Mouse (Mus musculus) embryonic facial prominence, embryonic 11.5 days (tissue): ENCODE measurements at regions not wholly inside any gene's neighbourhood (a gene's known extent, or its start where the extent isn't known, plus 50 kb on each side); places are given as distances from the start of the nearest gene placed in this dataset.

ENCODE experiments used
- ATAC-seq: fragments of 200-750 bp; cut with Nextera tagmentation; replicated peaks from 2 replicates; pipeline ENCODE4 v1.8.0; 2017; ENCODE audit warnings: low read depth; ENCODE audit not compliant: insufficient number of reproducible peaks, low FRiP score, low TSS enrichment
- DNase-seq: peaks from one replicate; pipeline ENCODE4 v3.0.0-alpha.2; 2015; ENCODE audit warnings: low spot score
- H3K27ac ChIP-seq: fragments of 300-500 bp; sonication (generic); replicated peaks from 2 replicates; pipeline ENCODE4 v1.5.1; 2014; ENCODE audit warnings: mild to moderate bottlenecking, low read depth, low read length, control low read depth
- H3K27me3 ChIP-seq: fragments of 300-500 bp; sonication (generic); 2 replicates; pipeline ENCODE4 v1.6.1; 2014; ENCODE audit warnings: mild to moderate bottlenecking, low read length, moderate library complexity, mixed read lengths; ENCODE audit not compliant: control insufficient read depth, insufficient read depth
- H3K36me3 ChIP-seq: fragments of 300-500 bp; sonication (generic); replicated peaks from 2 replicates; pipeline ENCODE4 v1.6.1; 2014; ENCODE audit warnings: low read depth, mild to moderate bottlenecking, low read length, moderate library complexity, mixed read lengths; ENCODE audit not compliant: control insufficient read depth, insufficient read depth
- H3K4me1 ChIP-seq: fragments of 300-500 bp; sonication (generic); 2 replicates; pipeline ENCODE4 v1.6.1; 2014; ENCODE audit warnings: low read length, mixed read lengths; ENCODE audit not compliant: control insufficient read depth, insufficient read depth
- H3K4me2 ChIP-seq: fragments of 300-500 bp; sonication (generic); 2 replicates; pipeline ENCODE4 v1.6.1; 2014; ENCODE audit warnings: low read depth, mild to moderate bottlenecking, control low read depth, low read length, moderate library complexity
- H3K4me3 ChIP-seq: fragments of 300-500 bp; sonication (generic); 2 replicates; pipeline ENCODE4 v1.5.1; 2014; ENCODE audit warnings: low read depth, low read length, control low read depth
- H3K9ac ChIP-seq: fragments of 300-500 bp; sonication (generic); replicated peaks from 2 replicates; pipeline ENCODE4 v1.6.1; 2014; ENCODE audit warnings: mild to moderate bottlenecking, control low read depth, low read length
- H3K9me3 ChIP-seq: fragments of 300-500 bp; sonication (generic); replicated peaks from 2 replicates; pipeline ENCODE4 v1.6.1; 2016; ENCODE audit warnings: mild to moderate bottlenecking, low read length, inconsistent platforms, mixed read lengths; ENCODE audit not compliant: control insufficient read depth
- WGBS: fragments of 180-500 bp; shearing (Covaris S2); extraction: QIAGEN DNeasy Blood & Tissue Kit; methylation state at CpG from one replicate; pipeline ENCODE4 v1.1.7; 2014; 5-methylcytosine and 5-hydroxymethylcytosine counted together

DNA sequence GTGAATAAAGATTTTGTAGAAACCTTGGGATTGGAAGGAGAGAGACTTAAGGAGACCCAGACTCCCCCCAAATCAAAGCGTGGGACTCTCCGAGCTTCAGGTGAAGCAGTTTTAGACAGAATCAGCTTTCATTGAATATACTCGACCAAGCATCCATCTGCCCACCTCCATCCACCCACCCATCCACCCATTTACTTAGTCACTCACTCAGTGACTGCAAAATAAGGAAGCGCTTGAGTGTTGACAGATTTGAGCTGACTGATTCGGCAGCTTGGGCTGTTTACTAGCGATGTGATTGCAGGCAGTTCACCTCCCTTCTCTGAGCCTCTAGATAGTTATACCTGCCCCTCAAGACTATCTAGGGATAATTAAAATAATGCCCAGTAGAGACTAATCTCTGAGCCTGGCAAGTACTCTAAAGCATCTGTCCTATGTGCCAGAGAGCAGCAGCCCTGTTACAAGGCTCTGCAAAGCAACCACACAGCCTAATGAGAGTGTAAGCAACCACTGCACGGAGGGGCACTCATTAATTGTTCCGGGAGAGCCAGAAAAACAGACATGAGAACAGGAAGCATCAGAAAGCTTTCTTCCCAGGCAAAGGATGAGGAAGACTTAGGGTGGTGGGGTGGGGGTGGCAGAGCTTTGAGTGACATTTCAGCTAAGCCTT lies 151.9 kb upstream of the Rybp start:
- Histone ChIP-seq H3K4me3 (no peak overlapping the region), H3K9ac (no peak overlapping the region), H3K27ac (no peak overlapping the region), H3K4me2 (peak overlapping the region; percentile 46), H3K9me3 (no peaks in the 10 kb centered on the region), H3K4me1 (peaks cover 4% of the 10 kb centered on the region; the same call in 1 of the 2 replicates), H3K36me3 (no peaks in the 10 kb centered on the region), H3K27me3 (peaks cover 10% of the 10 kb centered on the region)
- WGBS, result 7% methylated on average over 8 of the region's 8 CpGs
- ATAC-seq (no peak), DNase-seq (no peak)

DNA sequence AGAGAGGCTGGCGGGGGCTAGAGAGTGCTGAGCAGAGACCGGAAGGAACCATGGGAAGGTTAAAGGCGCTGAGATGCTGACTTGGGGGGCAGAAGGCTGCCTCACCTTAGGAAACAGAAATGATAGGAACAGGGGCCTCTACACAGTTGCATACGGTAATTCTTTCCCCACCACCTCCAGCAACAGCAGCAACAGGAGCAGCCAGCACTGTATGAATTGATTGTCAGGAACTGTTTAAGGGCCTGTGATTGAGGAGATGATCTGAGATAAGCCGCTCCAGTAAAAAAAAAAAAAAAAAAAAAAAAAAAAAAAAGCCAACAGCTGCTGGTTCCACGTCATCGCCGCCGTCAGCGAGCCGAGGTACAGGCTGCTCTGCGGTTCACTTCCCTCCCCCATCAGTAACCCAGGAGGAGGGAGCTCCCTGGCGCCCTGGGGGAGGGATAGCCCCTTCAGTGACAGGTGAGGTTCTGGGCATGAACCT lies 151.3 kb upstream of the Rybp start:
- no peaks in the 10 kb centered on the region for H3K9me3 ChIP-seq
- peaks cover 10% of the 10 kb centered on the region for H3K27me3 ChIP-seq
- DNase-seq (peak; percentile 70), ATAC-seq (peak; percentile 36; the same call in 1 of the 2 replicates)
- no peak overlapping the region for H3K27ac ChIP-seq
- peak overlapping the region; percentile 46 for H3K4me2 ChIP-seq
- H3K36me3 ChIP-seq, result no peaks in the 10 kb centered on the region
- peaks cover 4% of the 10 kb centered on the region; the same call in 1 of the 2 replicates for H3K4me1 ChIP-seq
- no peak overlapping the region; the same call in 1 of the 2 replicates for H3K9ac ChIP-seq
- WGBS, result 2% methylated on average over 13 of the region's 13 CpGs
- H3K4me3 ChIP-seq, result peak overlapping the region; percentile 14; the same call in 1 of the 2 replicates

DNA sequence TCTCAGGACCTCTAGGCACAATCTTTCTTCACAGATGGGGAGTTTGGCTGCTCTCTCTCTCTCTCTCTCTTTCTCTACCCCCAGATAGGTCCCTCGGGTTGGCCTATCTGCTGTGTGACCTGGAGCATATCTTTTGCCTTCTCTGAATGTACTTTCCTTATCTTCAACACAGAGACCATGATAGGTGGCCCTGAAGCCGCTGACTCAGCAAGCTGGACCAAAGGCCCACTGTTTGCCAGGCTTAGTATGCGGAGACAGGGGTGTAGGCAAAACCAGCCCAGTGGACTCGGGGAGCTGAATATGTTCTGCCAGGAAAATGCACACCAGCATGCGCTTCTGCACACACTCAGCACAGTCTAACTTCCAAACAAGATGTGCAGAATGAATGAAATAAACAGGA lies 150.7 kb upstream of the Rybp start:
- peaks cover 10% of the 10 kb centered on the region for H3K27me3 ChIP-seq
- no peaks in the 10 kb centered on the region for H3K9me3 ChIP-seq
- no peak overlapping the region for H3K9ac ChIP-seq
- DNase-seq, result no peak
- H3K4me1 ChIP-seq, result peaks cover 5% of the 10 kb centered on the region
- H3K4me3 ChIP-seq, result no peak overlapping the region
- 35% methylated on average over 5 of the region's 5 CpGs for WGBS
- no peaks in the 10 kb centered on the region for H3K36me3 ChIP-seq
- no peak overlapping the region for H3K27ac ChIP-seq
- H3K4me2 ChIP-seq, result no peak overlapping the region
- no peak for ATAC-seq

DNA sequence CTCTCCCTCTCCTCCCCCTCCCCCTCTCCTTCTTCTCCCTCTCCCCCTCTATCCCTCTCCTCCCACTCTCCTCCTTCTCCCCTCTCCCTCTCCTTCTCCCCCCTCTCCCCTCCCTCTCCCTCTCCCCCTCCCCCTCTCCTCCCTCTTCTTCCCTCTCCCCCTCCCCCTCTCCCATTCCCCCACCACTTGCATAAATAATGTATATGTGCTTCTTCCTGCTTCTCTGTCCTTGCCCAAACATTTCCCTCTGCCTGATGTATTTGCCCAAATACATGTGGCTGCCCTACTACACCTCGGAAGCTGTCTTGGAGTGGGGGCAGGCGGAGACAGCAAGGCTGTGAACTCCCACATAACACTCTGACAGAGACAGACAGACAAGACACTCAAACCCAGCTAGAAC lies 149.2 kb upstream of the Rybp start:
- Histone ChIP-seq H3K4me2 (no peak overlapping the region), H3K27me3 (peaks cover 10% of the 10 kb centered on the region), H3K36me3 (no peaks in the 10 kb centered on the region), H3K4me3 (no peak overlapping the region), H3K27ac (no peak overlapping the region), H3K4me1 (peaks cover 10% of the 10 kb centered on the region), H3K9ac (no peak overlapping the region), H3K9me3 (no peaks in the 10 kb centered on the region)
- WGBS, result 41% methylated on average over 2 of the region's 2 CpGs
- ATAC-seq (no peak), DNase-seq (no peak)

DNA sequence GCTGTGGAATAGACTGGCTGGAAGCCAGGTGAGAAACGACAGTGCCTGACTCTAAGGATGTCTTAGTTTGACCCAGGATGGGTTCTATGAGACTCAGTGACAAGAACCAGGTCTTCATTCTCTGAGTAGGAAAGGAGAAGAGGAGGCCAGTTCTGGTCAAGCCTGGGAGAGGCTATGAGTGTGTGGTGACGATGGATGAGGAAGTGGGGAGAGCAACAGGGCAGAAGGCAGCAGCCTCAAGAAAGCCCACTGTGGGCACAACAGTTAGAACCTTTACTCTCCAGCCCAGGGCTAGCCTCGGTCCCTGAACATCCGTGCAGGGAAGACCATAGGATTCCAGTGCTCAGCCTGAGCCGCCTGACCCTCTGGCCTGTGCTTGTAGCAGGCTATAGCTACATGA lies 147.9 kb upstream of the Rybp start:
- peaks cover 10% of the 10 kb centered on the region for H3K27me3 ChIP-seq
- H3K36me3 ChIP-seq, result no peaks in the 10 kb centered on the region
- H3K9me3 ChIP-seq, result no peaks in the 10 kb centered on the region
- no peak overlapping the region; the same call in 1 of the 2 replicates for H3K9ac ChIP-seq
- DNase-seq (no peak), ATAC-seq (no peak)
- H3K4me3 ChIP-seq, result no peak overlapping the region
- peaks cover 10% of the 10 kb centered on the region for H3K4me1 ChIP-seq
- H3K27ac ChIP-seq, result no peak overlapping the region
- H3K4me2 ChIP-seq, result no peak overlapping the region
- 68% methylated on average over 5 of the region's 5 CpGs for WGBS

DNA sequence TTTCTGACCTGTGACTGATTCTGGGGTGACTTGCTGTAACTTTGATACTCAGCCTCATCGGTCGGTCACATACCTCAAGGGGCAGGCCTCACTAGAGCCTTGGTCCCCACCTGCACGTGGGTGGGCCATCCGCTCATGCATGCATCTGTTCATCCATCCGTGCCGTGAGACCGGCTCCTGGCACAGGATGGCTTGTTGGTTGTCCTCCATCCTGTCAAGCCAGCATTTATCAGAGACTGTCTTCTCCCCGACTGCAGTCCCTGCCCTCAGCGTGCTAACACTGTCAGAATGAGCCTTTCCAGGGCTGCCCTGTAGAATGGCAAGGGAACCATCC lies 146.2 kb upstream of the Rybp start:
- Histone ChIP-seq H3K4me3 (no peak overlapping the region), H3K27ac (no peak overlapping the region), H3K4me1 (peaks cover 8% of the 10 kb centered on the region), H3K27me3 (peaks cover 13% of the 10 kb centered on the region), H3K9ac (no peak overlapping the region), H3K9me3 (no peaks in the 10 kb centered on the region), H3K4me2 (no peak overlapping the region), H3K36me3 (no peaks in the 10 kb centered on the region)
- DNase-seq (no peak), ATAC-seq (no peak)
- WGBS, result 34% methylated on average over 9 of the region's 9 CpGs

DNA sequence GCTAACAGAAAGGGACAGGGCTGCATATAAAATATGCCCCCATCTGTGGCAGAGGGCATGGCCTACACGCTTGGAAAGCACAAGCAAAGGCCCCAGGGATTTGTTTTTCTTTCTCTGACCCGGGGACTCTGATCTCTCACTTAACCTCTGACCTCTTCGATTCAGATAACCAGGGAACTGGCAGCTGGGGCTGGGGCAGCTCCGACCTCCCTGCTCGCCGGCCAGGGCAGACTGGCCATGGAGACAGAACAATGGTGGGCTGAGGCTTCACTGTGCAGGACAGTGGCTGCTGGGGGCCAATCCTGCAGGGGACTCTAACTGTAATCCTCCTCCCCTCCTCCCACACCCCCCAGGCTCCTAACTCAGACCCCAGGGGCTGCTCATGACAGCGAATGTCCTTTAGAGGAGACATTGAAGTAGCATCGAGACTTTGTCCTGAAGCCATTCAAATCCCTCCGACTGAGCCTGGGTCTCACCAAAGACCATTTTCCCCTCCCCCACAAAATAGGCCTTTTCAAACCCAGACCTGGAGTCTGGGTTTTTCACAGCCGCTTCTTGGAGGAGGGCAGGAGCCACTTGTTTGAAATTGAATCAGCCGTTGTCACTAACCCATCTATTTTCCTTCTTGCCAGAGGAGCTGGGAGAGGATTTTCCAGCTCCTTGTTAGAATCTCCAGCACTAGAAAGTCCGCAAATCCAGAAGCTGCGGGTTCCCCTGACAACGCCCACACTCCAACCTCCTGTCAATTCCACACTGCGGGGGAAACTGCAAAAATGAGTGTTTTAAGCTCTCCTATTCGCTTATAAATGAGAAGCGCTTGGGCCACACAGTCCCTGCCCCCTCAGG lies 145.6 kb upstream of the Rybp start:
- H3K4me2 ChIP-seq, result no peak overlapping the region
- 0 out of 2 replicates have a peak overlapping the region, but pooled peaks have one; percentile 9 for H3K27ac ChIP-seq
- no peaks in the 10 kb centered on the region for H3K9me3 ChIP-seq
- 0 out of 2 replicates have a peak overlapping the region, but pooled peaks have one; percentile 5 for H3K9ac ChIP-seq
- peaks cover 13% of the 10 kb centered on the region for H3K27me3 ChIP-seq
- ATAC-seq, result peak; percentile 70
- DNase-seq, result peak; percentile 70
- no peaks in the 10 kb centered on the region for H3K36me3 ChIP-seq
- peaks cover 6% of the 10 kb centered on the region for H3K4me1 ChIP-seq
- no peak overlapping the region for H3K4me3 ChIP-seq
- 14% methylated on average over 17 of the region's 17 CpGs for WGBS

DNA sequence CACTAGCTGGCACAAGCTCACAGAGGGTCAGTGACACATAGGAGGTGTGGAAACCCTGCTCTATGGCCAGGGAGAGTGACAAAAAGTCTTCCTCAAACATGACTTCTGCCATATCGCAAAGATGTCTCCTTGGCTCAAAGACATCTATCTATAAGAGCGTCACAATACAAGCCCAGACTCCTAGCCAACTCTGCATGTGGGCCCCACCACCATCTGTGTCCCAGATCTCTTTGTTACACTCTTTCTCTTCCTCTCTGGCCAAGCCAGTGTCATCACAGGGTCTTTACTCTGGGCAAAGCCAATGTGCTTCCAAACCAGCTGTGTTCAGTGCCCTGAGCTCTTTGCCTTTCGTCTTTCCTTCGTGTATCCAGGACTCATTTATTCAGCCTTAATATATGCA lies 143.0 kb upstream of the Rybp start:
- no peak overlapping the region for H3K27ac ChIP-seq
- ATAC-seq (no peak), DNase-seq (no peak)
- H3K4me3 ChIP-seq, result no peak overlapping the region
- no peaks in the 10 kb centered on the region for H3K36me3 ChIP-seq
- peaks cover 6% of the 10 kb centered on the region for H3K4me1 ChIP-seq
- H3K4me2 ChIP-seq, result no peak overlapping the region
- no peaks in the 10 kb centered on the region for H3K9me3 ChIP-seq
- no peak overlapping the region for H3K9ac ChIP-seq
- peaks cover 7% of the 10 kb centered on the region for H3K27me3 ChIP-seq
- WGBS, result 82% methylated on average over 4 of the region's 4 CpGs
